Mouse (Mus musculus) limb, embryonic 13.5 days (tissue): ENCODE results near the gene Car2. TPM values are rescaled to one million over a fixed set of nuclear protein-coding genes. Genes with fewer than 3 reads are reported as not detected.
A peak's percentile ranks its signal among the peaks of the same experiment; 100 is the strongest.

ENCODE experiments used
- ATAC-seq: fragments of 200-750 bp; cut with Nextera tagmentation; 2 replicates; pipeline ENCODE4 v1.8.0; 2017; ENCODE audit warnings: low read depth, moderate number of reproducible peaks, moderate TSS enrichment; ENCODE audit not compliant: low FRiP score
- H3K27ac ChIP-seq: fragments of 300-500 bp; sonication (generic); 2 replicates; pipeline ENCODE4 v1.5.1; 2015; ENCODE audit warnings: inconsistent platforms, mild to moderate bottlenecking, moderate library complexity
- H3K27me3 ChIP-seq: fragments of 300-500 bp; sonication (generic); 2 replicates; pipeline ENCODE4 v1.6.1; 2015; ENCODE audit warnings: mild to moderate bottlenecking, inconsistent platforms
- H3K36me3 ChIP-seq: fragments of 300-500 bp; sonication (generic); 2 replicates; pipeline ENCODE4 v1.6.1; 2015; ENCODE audit warnings: inconsistent platforms, mild to moderate bottlenecking, moderate library complexity
- H3K4me1 ChIP-seq: fragments of 300-500 bp; sonication (generic); 2 replicates; pipeline ENCODE4 v1.6.1; 2015; ENCODE audit warnings: inconsistent platforms
- H3K4me2 ChIP-seq: fragments of 300-500 bp; sonication (generic); replicated peaks from 2 replicates; pipeline ENCODE4 v1.6.1; 2015; ENCODE audit warnings: inconsistent platforms, mild to moderate bottlenecking, moderate library complexity
- H3K4me3 ChIP-seq: fragments of 300-500 bp; sonication (generic); 2 replicates; pipeline ENCODE4 v1.5.1; 2015; ENCODE audit warnings: moderate library complexity, mild to moderate bottlenecking, inconsistent platforms
- H3K9ac ChIP-seq: fragments of 300-500 bp; sonication (generic); 2 replicates; pipeline ENCODE4 v1.6.1; 2015; ENCODE audit warnings: mild to moderate bottlenecking, inconsistent platforms
- H3K9me3 ChIP-seq: fragments of 300-500 bp; sonication (generic); 2 replicates; pipeline ENCODE4 v1.6.1; 2016; ENCODE audit warnings: inconsistent platforms
- WGBS: fragments of 180-500 bp; shearing (Covaris S2); methylation state at CpG from one replicate; pipeline ENCODE4 v1.1.7; 2015; 5-methylcytosine and 5-hydroxymethylcytosine counted together
- polyA plus RNA-seq: library from polyadenylated mRNA; unstranded; fragments of >200 nt; fragmentation: Nextera tagmentation; extraction: Ambion mirVana; gene quantifications from 2 replicates; pipeline ENCODE4 v1.2.1, GENCODE M21; 2015

Car2 gene
- 22.3 and 31.9 TPM in 2 replicates for polyA plus RNA-seq

DNA sequence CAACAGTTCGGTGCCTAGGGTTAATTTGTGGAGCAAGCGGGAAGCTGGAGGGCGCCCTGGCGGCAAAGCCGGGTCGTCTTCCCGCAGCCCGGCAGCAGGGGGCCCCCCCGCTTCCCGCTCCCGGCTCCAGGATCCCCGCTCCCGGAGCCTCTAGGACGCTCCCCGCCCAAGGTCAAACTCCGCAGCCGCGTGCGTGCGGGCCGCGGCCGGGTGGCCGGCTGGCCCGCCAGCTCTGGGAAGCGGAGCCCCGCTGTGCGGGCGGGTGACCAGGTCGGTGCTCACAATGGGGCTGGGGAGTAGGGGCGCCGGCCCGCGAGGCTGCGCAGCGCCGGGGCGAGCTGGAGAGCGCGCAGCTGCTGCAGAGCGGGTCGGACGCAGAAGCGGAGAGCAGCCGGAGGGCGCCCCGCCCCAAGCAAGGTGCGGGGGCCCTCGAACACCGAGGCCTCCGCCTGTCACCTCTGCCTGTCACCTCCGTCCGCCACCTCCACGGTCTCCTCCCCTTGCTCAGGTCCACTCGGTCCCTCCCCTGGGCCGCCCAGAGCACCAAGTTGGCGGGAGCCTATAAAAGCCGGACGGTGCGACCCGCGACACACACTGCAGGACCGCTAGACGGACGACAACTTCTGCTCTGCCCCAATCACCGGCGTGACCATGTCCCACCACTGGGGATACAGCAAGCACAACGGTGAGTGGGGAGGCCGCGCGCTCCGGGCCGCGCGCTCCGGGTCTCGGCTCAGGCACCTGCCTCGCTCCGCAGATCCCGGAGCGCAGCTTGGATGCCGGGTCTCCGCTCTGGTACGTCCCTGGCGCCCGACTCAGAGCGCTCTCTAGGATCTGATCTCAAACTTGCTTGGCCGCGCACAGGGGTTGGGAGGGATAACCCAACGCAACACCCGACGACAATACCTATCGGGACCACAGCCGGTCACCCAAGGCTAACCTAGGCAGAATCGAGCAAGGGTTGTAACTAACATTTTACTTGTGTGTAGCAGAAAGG is at the start of gene Car2:
TSS of gene Car2 (plus strand) at position 172 of the 997 bp plus-strand sequence.
- H3K4me3 ChIP-seq: peak within 1 kb of the TSS; percentile 71
- under 1% methylated on average over 93 of the region's 95 CpGs for WGBS
- ATAC-seq: peak; percentile 84
- H3K4me1 ChIP-seq: peaks cover 5% of the 10 kb centered on the region; the same call in 1 of the 2 replicates
- H3K36me3 ChIP-seq: no peaks in the 10 kb centered on the region
- no peaks in the 10 kb centered on the region for H3K9me3 ChIP-seq
- H3K27me3 ChIP-seq: peaks cover 26% of the 10 kb centered on the region
- H3K4me2 ChIP-seq: peak within 1 kb of the TSS; percentile 94
- peak within 1 kb of the TSS; percentile 73 for H3K9ac ChIP-seq
- H3K27ac ChIP-seq: no peak within 1 kb of the TSS

DNA sequence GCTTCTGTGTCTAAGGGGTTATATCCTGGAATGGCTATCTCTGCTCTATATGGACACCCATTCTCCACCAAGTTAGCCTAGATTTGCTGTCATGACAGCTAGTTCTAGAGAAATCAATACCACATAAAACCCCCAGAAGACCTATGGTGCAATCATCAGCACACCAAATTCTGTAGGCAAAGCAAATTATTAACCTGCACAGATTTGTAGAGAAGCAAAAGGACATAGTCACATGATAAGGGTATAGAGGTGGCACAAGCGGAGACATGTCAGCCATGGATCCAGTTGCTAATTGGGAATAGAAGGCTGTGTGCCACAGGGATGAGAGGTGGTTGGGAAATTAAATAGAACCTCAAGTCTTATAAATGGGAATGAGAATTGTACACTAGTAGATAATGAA is 47.1 kb upstream of the Car2 start:
- WGBS: 94% methylated on average over 1 of the region's 1 CpGs
- no peaks in the 10 kb centered on the region for H3K36me3 ChIP-seq
- H3K4me3 ChIP-seq: no peak overlapping the region
- no peaks in the 10 kb centered on the region for H3K4me1 ChIP-seq
- no peak overlapping the region for H3K27ac ChIP-seq
- no peak overlapping the region for H3K9ac ChIP-seq
- no peak overlapping the region for H3K4me2 ChIP-seq
- ATAC-seq: no peak
- H3K27me3 ChIP-seq: no peaks in the 10 kb centered on the region
- H3K9me3 ChIP-seq: no peaks in the 10 kb centered on the region

DNA sequence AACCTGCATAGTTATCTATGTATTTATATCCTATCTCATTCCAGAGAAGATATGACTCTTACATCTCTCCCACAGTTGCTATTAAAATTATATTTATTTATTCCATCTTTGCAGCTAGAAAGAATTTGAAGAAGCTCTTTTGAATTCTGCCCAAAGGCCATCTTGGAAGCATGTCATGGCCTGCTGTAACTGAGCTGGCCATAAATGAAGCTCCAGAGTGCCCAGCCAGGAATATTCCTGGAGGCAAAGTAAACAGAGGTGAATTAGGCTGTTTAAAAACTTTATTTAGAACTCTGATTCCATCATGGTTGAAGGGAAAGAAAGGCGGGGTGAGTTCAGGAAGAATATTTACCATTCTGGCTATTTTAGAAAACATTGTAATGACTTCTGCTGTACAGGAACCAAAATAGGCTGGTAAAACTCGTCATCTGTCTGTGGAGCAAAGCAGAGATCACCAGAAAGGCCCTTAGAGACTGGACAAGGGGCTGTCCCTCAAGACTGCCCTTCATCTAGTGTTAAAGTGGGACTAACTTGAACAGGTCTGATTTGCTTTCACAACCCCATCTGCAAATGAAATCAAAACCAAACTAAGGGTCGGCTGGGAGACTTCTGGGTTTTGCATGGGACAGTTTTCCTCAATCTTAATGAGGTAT is 46.5 kb upstream of the Car2 start:
- Histone ChIP-seq H3K27me3 (no peaks in the 10 kb centered on the region), H3K4me1 (no peaks in the 10 kb centered on the region), H3K4me2 (no peak overlapping the region), H3K36me3 (no peaks in the 10 kb centered on the region), H3K4me3 (no peak overlapping the region), H3K27ac (no peak overlapping the region), H3K9me3 (no peaks in the 10 kb centered on the region), H3K9ac (no peak overlapping the region)
- WGBS: 80% methylated on average over 3 of the region's 3 CpGs
- ATAC-seq: no peak

DNA sequence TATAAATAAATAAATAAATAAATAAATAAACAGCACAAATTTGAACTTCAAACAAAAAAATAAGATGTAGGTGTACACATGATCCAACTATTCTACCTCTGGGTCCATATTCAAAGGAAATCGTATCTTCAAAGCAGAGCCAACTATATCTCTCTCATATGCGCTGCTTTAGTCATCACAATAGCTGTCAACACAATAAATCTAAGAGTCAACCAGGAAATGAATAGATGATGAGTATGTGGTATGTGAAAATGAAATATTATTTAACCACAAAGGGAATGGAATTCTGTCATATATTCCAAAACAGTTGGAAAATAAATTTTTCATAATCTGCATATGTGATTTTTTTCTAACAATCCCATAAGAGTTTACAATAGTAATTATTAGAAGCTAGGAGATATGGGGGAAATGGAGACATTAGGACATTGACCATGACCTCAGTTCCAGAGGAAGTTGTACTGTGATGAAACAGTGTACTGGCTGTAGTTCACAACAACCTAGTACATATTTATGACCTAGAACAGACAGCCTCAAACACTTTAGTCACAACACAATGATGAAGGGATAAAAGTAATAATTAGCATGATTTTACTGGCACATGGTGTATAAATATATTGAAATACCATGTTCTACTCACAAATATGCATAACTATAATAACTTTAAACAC is 37.4 kb upstream of the Car2 start:
- H3K4me3 ChIP-seq: no peak overlapping the region
- no peak overlapping the region for H3K9ac ChIP-seq
- no peaks in the 10 kb centered on the region for H3K27me3 ChIP-seq
- no peak overlapping the region for H3K4me2 ChIP-seq
- WGBS: 86% methylated on average over 2 of the region's 2 CpGs
- no peak overlapping the region for H3K27ac ChIP-seq
- H3K9me3 ChIP-seq: no peaks in the 10 kb centered on the region
- H3K36me3 ChIP-seq: no peaks in the 10 kb centered on the region
- no peak for ATAC-seq
- H3K4me1 ChIP-seq: no peaks in the 10 kb centered on the region

DNA sequence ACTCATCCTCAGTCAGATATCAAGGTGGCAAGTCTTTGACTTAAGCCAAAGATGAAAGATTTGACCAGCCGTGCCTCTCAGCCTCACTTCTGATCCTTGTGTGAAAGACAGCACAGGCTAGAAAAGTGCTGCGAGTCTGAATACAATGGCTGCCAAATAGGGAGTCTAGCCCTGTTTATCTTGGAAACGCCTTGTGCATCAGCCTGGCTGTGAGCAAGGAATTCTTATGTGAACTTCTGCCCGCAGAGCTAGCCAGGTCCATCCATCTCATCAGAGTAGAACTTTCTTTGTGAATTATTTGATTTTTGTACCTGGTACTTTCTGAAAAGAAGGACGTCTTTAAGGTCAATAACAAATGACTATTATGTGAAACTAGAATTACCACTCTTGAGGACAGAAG is 32.1 kb upstream of the Car2 start:
- WGBS: 80% methylated on average over 5 of the region's 5 CpGs
- ATAC-seq: no peak
- H3K9ac ChIP-seq: no peak overlapping the region
- H3K27me3 ChIP-seq: no peaks in the 10 kb centered on the region
- no peak overlapping the region for H3K27ac ChIP-seq
- no peaks in the 10 kb centered on the region for H3K9me3 ChIP-seq
- H3K4me2 ChIP-seq: no peak overlapping the region
- H3K4me3 ChIP-seq: no peak overlapping the region
- H3K36me3 ChIP-seq: no peaks in the 10 kb centered on the region
- H3K4me1 ChIP-seq: no peaks in the 10 kb centered on the region

DNA sequence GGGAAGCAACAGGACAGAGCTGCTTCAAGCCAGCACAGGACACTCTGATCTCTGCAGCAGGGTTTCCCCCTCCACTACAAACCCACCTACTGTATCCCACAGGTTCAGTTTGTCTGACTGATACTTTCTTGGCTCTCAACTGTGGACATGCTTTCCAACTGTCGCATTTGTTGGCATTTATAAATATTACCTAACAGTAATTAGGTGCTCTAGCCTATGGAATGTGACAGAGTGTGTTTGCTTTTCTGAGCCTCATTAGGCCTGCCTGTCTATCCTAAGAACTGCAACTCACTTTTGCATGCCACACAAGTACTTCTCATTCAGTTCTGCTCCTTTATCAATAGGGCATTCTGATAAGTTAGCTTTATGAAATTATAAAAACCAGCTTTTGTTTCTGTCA is 31.6 kb upstream of the Car2 start:
- WGBS: 74% methylated on average over 1 of the region's 1 CpGs
- Histone ChIP-seq H3K9ac (no peak overlapping the region), H3K27me3 (no peaks in the 10 kb centered on the region), H3K27ac (no peak overlapping the region), H3K4me3 (no peak overlapping the region), H3K36me3 (no peaks in the 10 kb centered on the region), H3K4me1 (no peaks in the 10 kb centered on the region), H3K9me3 (no peaks in the 10 kb centered on the region), H3K4me2 (no peak overlapping the region)
- ATAC-seq: no peak

DNA sequence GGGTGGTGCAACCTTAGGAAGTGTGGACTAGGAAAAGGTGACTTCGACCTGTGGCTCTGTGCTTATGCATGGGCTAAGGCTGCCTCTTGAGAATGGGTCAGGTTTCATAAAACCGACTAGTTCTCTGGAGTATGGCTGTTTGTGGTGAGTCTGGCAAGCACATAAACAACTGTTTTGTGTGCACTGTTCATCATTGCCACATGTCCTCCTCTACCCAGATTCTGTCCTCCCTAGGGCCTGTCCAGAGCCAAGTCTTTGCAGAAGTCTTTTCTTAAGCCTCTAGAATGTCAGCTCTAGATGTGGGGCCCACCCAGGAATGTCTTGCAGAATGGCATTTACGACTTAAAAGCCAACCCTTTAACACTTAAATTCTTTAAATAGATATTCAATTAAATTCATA is 28.2 kb upstream of the Car2 start:
- Histone ChIP-seq H3K9me3 (no peaks in the 10 kb centered on the region), H3K4me3 (no peak overlapping the region), H3K4me1 (0 out of 2 replicates have a peak, but pooled peaks cover 5% of the 10 kb centered on the region), H3K4me2 (no peak overlapping the region), H3K27me3 (no peaks in the 10 kb centered on the region), H3K36me3 (no peaks in the 10 kb centered on the region), H3K9ac (no peak overlapping the region), H3K27ac (no peak overlapping the region)
- no peak for ATAC-seq
- WGBS: 69% methylated on average over 3 of the region's 3 CpGs

DNA sequence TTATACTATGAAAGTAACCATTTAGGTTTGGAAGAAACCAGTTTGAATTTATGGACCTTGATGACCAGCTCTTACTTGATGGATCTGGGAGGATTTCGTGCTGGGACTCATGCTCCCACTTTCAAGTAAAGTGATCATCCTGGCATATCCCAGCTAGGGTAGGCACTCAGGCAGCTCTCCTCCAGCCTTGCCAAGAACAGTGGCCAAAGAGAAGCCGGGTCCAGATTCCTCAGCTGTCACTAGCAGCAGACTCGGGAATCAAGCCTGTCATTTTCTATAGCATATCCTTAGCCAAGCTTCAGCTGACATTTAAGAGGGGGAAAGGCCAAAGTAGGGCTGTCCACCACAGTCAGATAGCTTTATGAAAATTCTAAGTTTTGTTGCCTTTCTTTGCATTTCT is 25.8 kb upstream of the Car2 start:
- no peaks in the 10 kb centered on the region for H3K27me3 ChIP-seq
- no peaks in the 10 kb centered on the region for H3K36me3 ChIP-seq
- peaks cover 10% of the 10 kb centered on the region for H3K4me1 ChIP-seq
- no peak for ATAC-seq
- no peaks in the 10 kb centered on the region for H3K9me3 ChIP-seq
- H3K4me3 ChIP-seq: no peak overlapping the region
- no peak overlapping the region for H3K27ac ChIP-seq
- no peak overlapping the region for H3K9ac ChIP-seq
- WGBS: 73% methylated on average over 3 of the region's 3 CpGs
- H3K4me2 ChIP-seq: no peak overlapping the region

DNA sequence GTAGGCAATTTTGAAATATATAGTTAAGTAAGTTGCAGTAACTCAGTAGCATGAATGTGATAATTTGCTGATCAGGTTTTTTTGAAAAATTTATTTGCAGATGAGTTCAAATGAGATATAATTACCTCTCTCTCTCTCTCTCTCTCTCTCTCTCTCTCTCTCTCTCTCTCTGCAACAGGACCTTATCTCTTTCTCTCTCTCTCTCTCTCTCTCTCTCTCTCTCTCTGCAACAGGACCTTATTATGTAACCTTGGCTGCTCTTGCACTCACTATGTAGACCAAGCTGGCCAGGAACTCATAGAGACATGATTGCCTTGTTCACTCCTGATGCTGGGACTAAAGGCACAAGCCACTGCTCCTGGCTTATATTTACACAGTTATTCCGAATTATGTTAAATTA is 24.9 kb upstream of the Car2 start:
- H3K27ac ChIP-seq: no peak overlapping the region
- no peak overlapping the region for H3K9ac ChIP-seq
- no peak overlapping the region for H3K4me2 ChIP-seq
- WGBS: 85% methylated on average over 1 of the region's 1 CpGs
- H3K27me3 ChIP-seq: no peaks in the 10 kb centered on the region
- H3K4me1 ChIP-seq: peaks cover 10% of the 10 kb centered on the region
- no peak for ATAC-seq
- H3K36me3 ChIP-seq: no peaks in the 10 kb centered on the region
- H3K9me3 ChIP-seq: no peaks in the 10 kb centered on the region
- H3K4me3 ChIP-seq: no peak overlapping the region

DNA sequence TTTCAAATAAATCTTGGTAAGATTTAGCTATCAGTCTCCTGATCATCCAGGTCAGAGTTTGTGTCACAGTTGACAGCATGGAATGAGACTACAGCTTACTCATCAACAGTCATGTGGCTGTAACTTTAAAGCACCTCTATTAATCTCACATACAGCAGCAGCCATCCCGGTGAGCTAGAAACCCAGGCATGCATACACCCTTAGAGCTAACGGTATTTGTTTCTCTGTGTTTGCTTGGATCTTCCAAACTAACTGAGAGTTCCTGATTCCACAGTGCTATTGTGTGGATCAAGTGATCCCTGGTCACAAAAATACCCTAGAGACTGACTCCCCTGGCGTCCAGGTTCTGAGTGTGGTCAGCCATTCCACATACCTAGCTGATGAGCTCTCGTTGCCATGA is 24.3 kb upstream of the Car2 start:
- no peaks in the 10 kb centered on the region for H3K27me3 ChIP-seq
- no peak overlapping the region for H3K9ac ChIP-seq
- 36% methylated on average over 4 of the region's 4 CpGs for WGBS
- no peaks in the 10 kb centered on the region for H3K36me3 ChIP-seq
- no peak for ATAC-seq
- no peak overlapping the region for H3K27ac ChIP-seq
- no peaks in the 10 kb centered on the region for H3K9me3 ChIP-seq
- no peak overlapping the region for H3K4me3 ChIP-seq
- no peak overlapping the region for H3K4me2 ChIP-seq
- H3K4me1 ChIP-seq: peaks cover 10% of the 10 kb centered on the region

DNA sequence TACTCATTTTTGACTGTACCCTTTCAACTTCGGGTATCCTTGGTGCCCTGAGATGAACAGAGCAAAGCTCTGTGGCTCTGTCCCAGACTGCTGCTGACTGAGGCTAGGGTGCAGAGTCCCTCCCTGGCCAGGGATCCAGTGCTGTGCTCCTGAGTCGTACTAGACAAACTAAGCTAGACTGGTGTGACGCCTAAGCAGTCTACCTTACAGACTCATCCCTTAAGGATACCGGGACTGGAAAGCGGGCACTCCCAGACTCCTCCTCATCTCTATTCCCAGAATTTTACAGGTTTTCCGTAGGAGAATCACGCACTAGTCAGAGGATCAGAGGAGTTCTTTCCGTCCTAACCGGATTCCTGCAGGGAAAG is 23.4 kb upstream of the Car2 start:
- 0% methylated on average over 9 of the region's 9 CpGs for WGBS
- H3K4me2 ChIP-seq: peak overlapping the region; percentile 79
- no peaks in the 10 kb centered on the region for H3K9me3 ChIP-seq
- no peak overlapping the region for H3K27ac ChIP-seq
- H3K4me1 ChIP-seq: peaks cover 10% of the 10 kb centered on the region
- peak overlapping the region; percentile 42 for H3K4me3 ChIP-seq
- ATAC-seq: peak; percentile 55; the same call in 1 of the 2 replicates
- no peaks in the 10 kb centered on the region for H3K36me3 ChIP-seq
- H3K27me3 ChIP-seq: no peaks in the 10 kb centered on the region
- H3K9ac ChIP-seq: peak overlapping the region; percentile 56
